Mouse (Mus musculus) megakaryocyte, adult 5-6 weeks (primary cell): ENCODE results near the gene Papss2. TPM values are rescaled to one million over a fixed set of nuclear protein-coding genes. Genes with fewer than 3 reads are reported as not detected.

Experiments used
- ATAC-seq: 2 replicates; pipeline ENCODE4 v1.8.0; 2016; ENCODE audit warnings: mild to moderate bottlenecking, inconsistent platforms; ENCODE audit not compliant: poor library complexity, severe bottlenecking
- total RNA-seq, 2 experiments: library from RNA; stranded (forward) in 1 of 2; stranded (reverse) in 1 of 2; fragments of 153-499, 151-499 nt in 1 of 2; fragments of 221-1000, 200-1000 nt in 1 of 2; gene quantifications; 2 replicates each; pipeline versions ENCODE4 v1.2.3 to v1.2.4; 2015 to 2017

The Papss2 gene
- 61.6 and 72.8 TPM in 2 replicates for total RNA-seq (2015)
- total RNA-seq (2017), result 35.9 and 42.1 TPM in 2 replicates

DNA sequence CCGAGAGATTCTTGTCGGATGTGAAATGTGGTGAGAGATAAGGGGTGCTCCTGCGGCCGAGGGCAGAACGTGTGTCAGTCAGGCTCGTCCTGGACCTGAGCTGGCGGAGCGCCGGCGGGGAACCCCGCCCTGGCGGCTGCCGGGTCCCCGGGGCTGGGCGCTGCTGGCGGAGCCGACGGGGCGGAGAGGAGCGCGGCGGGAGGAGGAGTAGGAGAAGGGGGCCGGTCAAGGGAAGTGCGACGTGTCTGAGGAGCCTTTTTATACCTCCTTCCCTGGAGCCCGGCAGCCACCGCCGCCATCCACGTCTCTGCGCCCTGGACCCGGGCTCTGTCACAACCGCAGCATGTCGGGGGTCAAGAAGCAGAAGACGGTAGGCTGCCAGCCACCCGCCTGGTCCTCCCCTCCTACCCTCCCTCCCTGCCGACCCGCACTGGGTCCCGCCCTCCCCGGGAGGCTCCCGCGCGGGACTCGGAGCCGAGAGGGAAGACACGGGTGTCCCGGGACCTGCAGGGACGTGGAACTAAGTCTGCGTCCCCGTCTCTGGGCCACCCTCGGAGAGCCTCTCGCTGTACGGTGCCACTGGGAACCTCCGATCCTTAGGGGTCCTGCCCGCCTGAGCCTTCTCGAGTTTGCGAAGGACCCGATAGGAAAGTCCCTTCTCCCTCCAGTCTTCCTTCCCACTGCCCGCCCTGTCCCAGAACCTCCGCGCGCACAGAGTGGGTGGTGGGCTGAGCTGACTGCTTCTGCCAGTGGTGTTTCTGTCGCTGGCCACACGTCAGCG, at the start of gene Papss2:
Gene Papss2, plus strand, starts transcription at position 285 of the 781 bp plus-strand sequence.
- ATAC-seq, result peak; percentile 88

GRCm38 (mm10) chr19:32547396-32547795, 48.2 kb upstream of the Papss2 start:
- ATAC-seq, result no peak

DNA sequence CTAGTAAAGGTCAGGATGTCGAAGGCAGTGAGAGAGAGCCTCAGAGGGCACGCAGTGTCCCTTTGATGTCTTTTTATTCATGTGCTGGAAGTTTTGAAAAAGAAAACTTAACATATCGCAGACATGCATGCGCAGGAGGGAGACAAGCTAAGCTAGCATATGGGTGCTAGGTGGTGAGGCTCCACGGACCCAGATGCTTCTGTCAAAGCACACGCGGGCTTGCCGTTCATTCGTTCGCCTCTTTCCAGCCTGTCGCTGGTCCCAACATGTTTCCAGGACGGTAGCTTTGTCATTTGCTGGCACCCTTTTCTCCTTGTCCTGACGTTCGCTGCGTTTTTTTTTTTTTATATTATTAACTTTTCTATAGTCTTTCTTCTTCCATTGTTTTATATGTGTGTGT, 47.4 kb upstream of the Papss2 start:
- ATAC-seq, result no peak

DNA sequence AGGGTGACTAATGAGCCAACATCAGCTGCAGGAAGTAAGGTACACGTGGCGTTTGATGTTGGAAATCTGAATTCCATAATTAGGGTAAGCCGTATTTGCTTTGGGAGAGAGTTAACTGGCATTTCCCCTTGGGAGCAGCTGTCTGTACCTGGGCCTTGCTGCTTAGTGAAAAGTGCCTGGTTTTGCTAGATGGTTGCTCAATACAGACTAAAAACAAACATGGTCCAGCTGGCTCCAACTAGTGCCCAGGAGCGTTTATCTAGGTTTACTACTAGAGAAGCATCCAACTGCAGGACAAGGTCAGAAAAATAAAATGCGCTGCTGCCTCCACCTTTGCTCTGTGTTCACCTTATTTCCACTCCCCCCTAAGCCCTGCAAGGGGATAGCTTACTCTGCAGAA, 45.1 kb upstream of the Papss2 start:
- ATAC-seq, result no peak

GRCm38 (mm10) chr19:32551442-32551841, 44.1 kb upstream of the Papss2 start:
- ATAC-seq, result no peak

DNA sequence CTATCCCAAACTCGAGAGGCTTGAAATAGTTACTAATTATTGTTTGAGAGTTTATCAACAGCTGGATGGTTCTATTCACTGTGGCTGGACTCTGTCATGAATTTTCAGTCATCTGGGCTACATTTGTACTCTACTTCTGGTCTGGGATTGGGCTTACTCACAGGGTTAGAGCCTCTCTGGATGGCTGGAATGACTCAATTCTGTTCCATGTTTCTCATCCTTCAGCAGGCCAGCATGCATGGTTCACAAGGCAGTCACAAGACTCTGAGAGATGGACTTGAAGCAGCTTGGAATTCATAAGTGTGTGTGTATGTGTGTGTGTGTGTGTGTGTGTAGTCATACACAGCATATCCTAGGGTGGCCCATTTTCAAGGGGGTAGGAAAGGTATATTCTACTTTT, 43.5 kb upstream of the Papss2 start:
- no peak for ATAC-seq

DNA sequence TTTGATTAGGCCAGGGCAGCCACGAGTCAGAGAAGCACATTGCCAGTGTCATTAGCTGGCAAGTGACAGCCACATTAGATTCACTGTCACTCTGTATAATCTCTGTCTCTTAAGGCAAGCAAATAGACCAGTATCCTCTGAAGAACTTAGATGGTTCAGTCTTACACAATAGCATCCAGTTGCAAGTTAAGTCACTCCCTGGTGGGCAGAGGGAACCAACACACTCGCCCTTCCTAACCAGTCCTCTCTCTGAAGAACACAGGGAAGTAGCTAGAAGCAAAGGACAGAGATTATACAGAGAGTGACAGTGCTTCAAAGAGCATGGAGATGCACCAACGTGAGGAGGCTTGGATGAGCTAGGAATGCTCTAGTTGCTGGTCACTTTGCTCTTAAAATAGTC, 42.3 kb upstream of the Papss2 start:
- peak; percentile 70 for ATAC-seq

- ATAC-seq, result no peak
Observed at GRCm38 (mm10) chr19:32555257-32555656, 40.3 kb upstream of the Papss2 start.

DNA sequence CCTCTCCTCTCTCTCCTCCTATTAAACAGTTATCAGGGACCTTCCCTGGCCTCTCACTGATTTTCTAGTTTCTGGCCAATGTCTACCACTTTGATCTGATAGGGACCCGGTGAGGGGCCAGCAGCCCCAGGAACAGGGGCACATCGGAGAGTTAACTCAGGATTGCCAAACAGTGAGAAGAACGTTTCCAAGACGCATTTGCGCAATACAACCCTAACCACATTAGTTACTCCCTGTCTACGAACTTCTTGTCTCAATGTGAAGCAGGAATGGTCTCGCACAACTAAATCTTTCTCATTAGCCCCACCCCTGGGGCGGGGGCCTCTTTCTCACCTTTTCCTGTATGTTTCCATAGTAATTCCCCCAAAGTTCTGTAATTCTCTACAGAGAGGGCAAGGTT, 28.6 kb upstream of the Papss2 start:
- ATAC-seq, result peak; percentile 91

- peak; percentile 88 for ATAC-seq
Observed at GRCm38 (mm10) chr19:32567447-32567846, 28.1 kb upstream of the Papss2 start.

- no peak for ATAC-seq
Observed at GRCm38 (mm10) chr19:32568470-32568869, 27.1 kb upstream of the Papss2 start.

- no peak for ATAC-seq
Observed at GRCm38 (mm10) chr19:32568961-32569653, 26.5 kb upstream of the Papss2 start.

DNA sequence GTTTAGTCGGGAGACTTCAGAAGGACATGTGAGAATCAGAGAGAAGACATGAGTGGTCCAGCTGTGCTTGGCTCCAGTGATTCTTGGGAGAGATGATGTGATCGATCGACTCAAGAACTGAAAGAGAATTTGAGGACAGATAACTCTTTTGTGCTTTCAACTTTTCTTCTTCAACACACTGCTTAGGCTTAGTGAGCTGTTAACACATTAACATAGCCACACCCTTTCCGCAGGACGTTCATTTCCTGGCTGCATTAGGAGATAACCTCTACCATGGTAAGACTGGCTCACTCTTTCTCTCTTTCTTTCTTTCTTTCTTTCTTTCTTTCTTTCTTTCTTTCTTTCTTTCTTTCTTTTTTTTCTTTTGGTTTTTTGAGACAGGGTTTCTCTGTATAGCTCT, 25.9 kb upstream of the Papss2 start:
- no peak for ATAC-seq

DNA sequence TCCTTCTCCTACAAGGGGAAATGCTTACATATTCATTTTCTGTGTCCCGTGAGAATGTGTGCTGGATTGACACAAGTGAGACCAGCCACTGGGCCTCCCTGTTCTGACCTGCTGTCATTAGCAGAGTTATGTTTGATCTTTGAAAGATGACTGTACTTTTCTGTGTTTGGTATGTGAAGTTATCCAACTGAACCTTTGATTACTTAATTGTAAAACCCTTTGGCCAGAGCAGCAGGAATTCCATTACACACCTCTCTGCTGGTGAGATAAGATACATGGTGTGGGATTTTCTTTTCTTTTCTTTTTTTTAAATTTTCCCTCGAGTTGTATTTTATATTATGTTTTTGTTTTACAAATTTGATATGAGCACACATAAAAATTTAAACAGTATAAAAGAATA, 23.4 kb upstream of the Papss2 start:
- ATAC-seq, result no peak

DNA sequence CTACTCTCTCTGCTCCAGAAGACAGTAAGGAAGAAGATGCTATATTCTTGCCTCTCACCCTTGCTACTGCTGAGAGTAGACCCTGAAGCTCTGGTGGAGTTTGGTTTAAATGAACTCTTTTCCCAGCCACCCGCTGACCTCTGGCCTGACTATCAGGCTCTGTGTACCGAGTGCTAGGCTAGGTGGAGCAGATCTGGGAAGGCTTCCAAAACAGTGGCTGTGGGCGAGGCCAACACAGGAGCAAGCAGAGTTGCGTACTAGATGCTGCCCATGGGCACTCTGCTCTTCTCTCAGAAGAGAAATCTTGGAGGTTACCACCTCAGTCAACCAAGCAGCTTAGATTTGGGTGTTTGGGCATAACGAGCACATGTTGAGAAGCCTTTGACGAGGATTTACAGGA, 22.3 kb upstream of the Papss2 start:
- ATAC-seq, result no peak

GRCm38 (mm10) chr19:32574846-32575245, 20.7 kb upstream of the Papss2 start:
- ATAC-seq, result no peak

DNA sequence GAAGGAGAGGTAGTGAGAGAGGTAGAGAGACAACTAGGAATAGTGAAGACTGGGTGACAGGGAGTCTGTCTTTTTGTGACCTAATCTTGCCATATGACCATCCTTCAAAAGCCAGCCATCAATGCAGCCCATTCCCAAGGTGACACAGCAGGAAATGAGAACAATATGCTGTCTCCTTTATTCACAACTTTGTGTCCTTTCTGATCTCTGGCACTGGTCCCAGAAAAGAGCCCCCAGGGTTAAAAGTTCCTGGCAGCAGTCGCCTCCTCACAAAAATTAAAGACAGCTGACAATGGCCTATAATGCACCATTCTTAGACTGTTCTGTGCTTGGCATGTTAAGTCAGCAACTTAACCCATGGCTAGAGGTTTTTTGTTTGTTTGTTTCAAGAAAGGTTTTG, 17.8 kb upstream of the Papss2 start:
- ATAC-seq, result no peak

- ATAC-seq, result no peak
Observed at GRCm38 (mm10) chr19:32583091-32583766, 12.4 kb upstream of the Papss2 start.

GRCm38 (mm10) chr19:32587727-32588126, 7.9 kb upstream of the Papss2 start:
- no peak for ATAC-seq

DNA sequence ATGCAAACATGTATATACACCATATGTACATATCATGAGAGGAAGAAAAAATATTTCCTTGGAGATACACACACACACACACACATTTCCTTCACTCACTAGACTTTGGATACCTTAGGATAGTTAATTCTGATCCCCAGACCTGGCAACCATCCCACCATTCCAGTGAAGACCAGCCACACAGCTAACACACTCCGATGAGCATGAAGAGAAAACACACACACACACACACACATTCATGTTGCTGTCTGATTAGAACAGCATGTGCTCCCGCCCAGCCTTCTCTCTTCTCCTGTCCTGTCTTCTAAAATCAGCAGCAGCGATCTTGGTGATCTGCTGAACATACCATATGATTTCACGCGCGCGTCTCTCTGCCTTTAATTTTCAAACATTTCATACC, 2.8 kb upstream of the Papss2 start:
- ATAC-seq, result no peak

DNA sequence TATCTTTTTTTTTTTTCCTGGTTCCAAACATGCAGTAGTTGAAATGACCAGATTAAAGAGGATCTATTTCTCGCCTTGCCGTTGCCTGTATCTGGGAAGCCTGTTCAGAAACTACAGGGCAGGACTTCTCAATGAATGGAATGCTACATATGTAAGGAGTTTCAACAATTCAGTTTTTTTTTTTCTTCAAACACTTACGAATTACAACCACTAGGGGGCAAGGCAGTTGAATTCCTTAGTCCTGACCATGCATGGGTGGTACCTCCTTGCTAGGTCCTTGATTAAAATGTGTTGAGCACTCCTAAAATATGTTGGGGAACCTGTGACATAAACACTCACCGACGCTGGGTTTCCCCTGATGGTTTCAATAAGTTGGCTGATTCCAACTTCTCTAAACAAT, 1.7 kb upstream of the Papss2 start:
- ATAC-seq, result peak; percentile 23; the same call in 1 of the 2 replicates

GRCm38 (mm10) chr19:32595131-32595505, 472 bp upstream of the Papss2 start:
- ATAC-seq, result no peak
